Mouse (Mus musculus): ENCODE measurements around the gene Btbd9. TPM values are rescaled to one million over a fixed set of nuclear protein-coding genes. Genes with fewer than 3 reads are reported as not detected.

The Btbd9 gene
- polyA plus RNA-seq, 1 experiment = 21.0 TPM

DNA sequence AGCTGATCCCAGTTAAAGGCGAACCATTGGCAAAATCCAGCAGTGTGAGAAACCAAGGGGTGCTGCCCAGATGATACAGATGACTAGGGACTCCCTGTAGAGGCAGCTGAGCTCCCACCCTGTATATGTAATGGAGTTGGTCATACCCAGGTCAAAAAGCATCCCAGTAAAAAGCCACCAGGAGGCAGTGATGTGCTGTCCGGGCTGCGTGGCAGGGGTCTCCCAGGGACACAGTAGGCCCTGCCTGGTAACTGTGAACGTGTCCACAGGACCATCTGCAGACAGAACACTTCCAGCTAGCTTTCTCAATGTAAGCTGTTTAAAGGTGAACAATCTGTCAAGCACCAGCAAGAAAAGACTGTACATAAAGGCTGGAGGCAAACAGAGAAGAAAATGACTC is 343.6 kb downstream of the Btbd9 start:
- TF ChIP-seq CTCF (IDR thresholded peaks at IDR 0.05; ENCODE audit: control insufficient read depth, insufficient read depth, low read length) (no peak), POLR2A (IDR thresholded peaks at IDR 0.05; ENCODE audit: borderline replicate concordance, control insufficient read depth, low read depth, low read length) (no peak)
- Histone ChIP-seq H3K4me1 (ENCODE audit: control insufficient read depth, insufficient read depth, low read length) (no peaks in the 10 kb centered on the region), H3K4me3 (replicated peaks; ENCODE audit: control insufficient read depth, low read depth, low read length) (no peak overlapping the region), H3K27ac (ENCODE audit: control insufficient read depth, insufficient read depth, low read depth, low read length, poor library complexity) (no peak overlapping the region)
- 86% methylated on average over 4 of the region's 4 CpGs for WGBS

DNA sequence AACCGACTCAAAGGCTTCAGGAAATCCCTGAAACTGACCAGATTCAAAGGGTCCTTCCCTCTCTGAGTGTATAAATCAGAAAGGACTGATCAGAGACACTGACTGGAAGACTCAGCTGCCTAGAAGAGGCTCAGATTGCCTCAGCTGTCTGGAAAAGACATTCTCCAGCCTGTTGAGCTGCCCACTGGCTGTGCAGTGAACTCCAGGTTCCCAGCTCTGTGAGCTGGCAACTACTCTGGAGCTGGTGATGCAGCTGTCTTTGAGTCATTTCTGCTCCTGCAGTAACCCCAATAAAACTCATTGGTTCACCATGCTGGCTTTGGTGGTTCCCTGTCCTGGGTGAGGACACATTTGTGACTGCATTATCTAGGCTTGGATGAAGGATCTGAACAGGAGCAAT is 344.8 kb downstream of the Btbd9 start:
- no peaks in the 10 kb centered on the region for H3K4me1 ChIP-seq (ENCODE audit: control insufficient read depth, insufficient read depth, low read length)
- no peak overlapping the region for H3K4me3 ChIP-seq (replicated peaks; ENCODE audit: control insufficient read depth, low read depth, low read length)
- TF ChIP-seq POLR2A (IDR thresholded peaks at IDR 0.05; ENCODE audit: borderline replicate concordance, control insufficient read depth, low read depth, low read length) = no peak
- TF ChIP-seq CTCF (IDR thresholded peaks at IDR 0.05; ENCODE audit: control insufficient read depth, insufficient read depth, low read length) = no peak
- WGBS = 82% methylated on average over 1 of the region's 1 CpGs
- no peak overlapping the region for H3K27ac ChIP-seq (ENCODE audit: control insufficient read depth, insufficient read depth, low read depth, low read length, poor library complexity)

GRCm38 (mm10) chr17:30230428-30230827 is 345.9 kb downstream of the Btbd9 start:
- TF ChIP-seq CTCF (IDR thresholded peaks at IDR 0.05; ENCODE audit: control insufficient read depth, insufficient read depth, low read length) = no peak
- TF ChIP-seq POLR2A (IDR thresholded peaks at IDR 0.05; ENCODE audit: borderline replicate concordance, control insufficient read depth, low read depth, low read length) = no peak
- no peaks in the 10 kb centered on the region for H3K4me1 ChIP-seq (ENCODE audit: control insufficient read depth, insufficient read depth, low read length)
- WGBS = 85% methylated on average over 4 of the region's 4 CpGs

DNA sequence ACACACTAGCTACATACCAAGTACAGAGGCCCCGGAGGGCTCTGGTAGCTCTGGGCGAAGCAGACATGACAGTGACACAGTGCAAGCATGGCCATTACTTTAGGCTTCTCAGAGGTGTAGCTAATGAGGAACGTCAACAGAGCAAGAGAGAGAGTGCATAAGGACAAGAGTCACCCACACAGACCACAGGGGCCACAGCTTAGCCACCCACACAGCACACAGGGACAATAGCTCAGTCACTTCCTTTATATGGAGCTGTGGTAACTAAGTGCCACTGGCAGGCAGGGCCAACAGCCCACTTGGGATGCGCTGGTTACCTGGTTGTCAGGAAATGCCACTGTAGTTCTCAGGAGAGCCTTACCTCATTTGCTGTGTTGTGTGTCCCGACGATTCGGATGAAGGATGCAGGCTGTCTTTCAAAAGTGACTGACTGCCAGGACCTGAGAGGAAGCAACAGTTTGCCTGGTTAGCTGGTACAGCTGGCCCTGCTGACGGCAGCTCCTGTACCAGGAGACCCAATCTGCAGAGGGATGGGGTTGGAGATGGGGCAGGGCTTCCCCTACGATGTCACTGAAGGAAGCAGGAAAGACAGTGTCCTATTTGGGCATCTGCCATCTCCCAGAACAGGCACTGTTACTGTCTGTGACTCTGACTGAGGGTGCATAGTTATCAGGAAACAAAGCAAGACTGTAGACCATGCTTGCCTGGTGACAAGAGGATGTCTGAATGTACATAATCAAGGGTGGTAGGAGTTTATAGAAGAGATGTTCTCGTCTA is 347.7 kb downstream of the Btbd9 start:
- 66% methylated on average over 10 of the region's 10 CpGs for WGBS
- H3K27ac ChIP-seq (ENCODE audit: control insufficient read depth, insufficient read depth, low read depth, low read length, poor library complexity) = no peak overlapping the region

More at GRCm38 (mm10) chr17:30230428-30230827, 345.9 kb downstream of the Btbd9 start:
- no peak overlapping the region for H3K4me3 ChIP-seq (replicated peaks; ENCODE audit: control insufficient read depth, low read depth, low read length)
- H3K27ac ChIP-seq (ENCODE audit: control insufficient read depth, insufficient read depth, low read depth, low read length, poor library complexity) = no peak overlapping the region

DNA sequence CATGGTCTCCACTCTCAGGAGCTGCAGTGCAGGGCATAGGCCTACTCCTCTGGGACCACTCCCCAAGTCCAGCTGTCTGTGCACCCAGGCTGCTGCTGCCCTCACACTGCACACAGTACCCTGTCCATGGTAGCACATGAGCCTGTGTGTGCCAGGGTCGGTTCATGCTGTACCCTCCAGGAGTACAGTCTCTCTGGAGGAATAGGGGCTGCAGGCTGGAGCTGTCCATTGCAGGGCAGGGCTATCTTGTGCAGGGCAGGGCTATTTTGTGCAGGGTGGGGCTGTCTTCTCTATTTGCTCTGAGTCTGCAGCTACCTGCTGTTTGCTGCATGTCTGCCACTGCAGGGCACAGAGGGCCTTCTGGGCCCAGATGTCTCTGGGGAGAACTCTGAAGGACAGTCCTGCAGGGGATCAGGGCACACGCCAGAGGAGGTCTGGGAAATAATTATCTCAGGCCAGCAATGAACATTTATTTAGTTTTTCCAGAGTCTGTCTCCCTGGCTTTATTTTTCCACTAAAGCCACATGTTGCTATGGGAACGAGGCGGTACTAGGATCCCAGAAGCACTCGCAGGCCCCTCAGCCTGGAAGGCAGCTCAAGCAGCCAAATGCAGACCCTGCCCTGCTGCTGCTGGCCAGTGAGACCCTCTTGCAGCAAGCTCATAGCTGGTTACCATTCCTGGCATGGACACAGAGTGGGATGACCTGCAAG is 351.1 kb downstream of the Btbd9 start:
- 84% methylated on average over 5 of the region's 5 CpGs for WGBS
- Histone ChIP-seq H3K27ac (ENCODE audit: control insufficient read depth, insufficient read depth, low read depth, low read length, poor library complexity) (no peak overlapping the region), H3K4me1 (ENCODE audit: control insufficient read depth, insufficient read depth, low read length) (no peaks in the 10 kb centered on the region), H3K4me3 (replicated peaks; ENCODE audit: control insufficient read depth, low read depth, low read length) (no peak overlapping the region)
- TF ChIP-seq POLR2A (IDR thresholded peaks at IDR 0.05; ENCODE audit: borderline replicate concordance, control insufficient read depth, low read depth, low read length) (no peak), CTCF (IDR thresholded peaks at IDR 0.05; ENCODE audit: control insufficient read depth, insufficient read depth, low read length) (no peak)

More for the DNA sequence above, 347.7 kb downstream of the Btbd9 start:
- Histone ChIP-seq H3K4me1 (ENCODE audit: control insufficient read depth, insufficient read depth, low read length) (no peaks in the 10 kb centered on the region), H3K4me3 (replicated peaks; ENCODE audit: control insufficient read depth, low read depth, low read length) (no peak overlapping the region)
- no peak for TF ChIP-seq CTCF (IDR thresholded peaks at IDR 0.05; ENCODE audit: control insufficient read depth, insufficient read depth, low read length)
- TF ChIP-seq POLR2A (IDR thresholded peaks at IDR 0.05; ENCODE audit: borderline replicate concordance, control insufficient read depth, low read depth, low read length) = no peak

DNA sequence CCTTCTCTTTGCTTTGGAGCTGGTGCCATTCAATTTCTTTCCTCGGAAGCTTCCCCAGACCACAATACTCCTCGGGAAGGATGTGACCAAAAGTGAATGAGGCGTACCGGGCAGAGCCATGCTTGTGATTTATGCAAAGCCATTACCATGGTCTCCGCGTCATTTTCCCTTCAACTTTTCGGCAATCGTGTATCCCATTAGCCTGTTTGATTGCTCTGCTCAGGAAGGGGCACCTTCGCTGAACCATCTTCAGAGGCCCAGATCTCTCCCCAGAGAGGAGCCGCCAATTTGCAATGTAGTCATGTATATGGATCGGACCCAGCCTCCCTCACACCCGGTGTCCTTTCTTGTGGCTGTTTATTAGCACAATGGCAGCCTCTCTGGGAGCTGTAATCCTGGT is 353.5 kb downstream of the Btbd9 start:
- 91% methylated on average over 12 of the region's 12 CpGs for WGBS
- no peak for TF ChIP-seq POLR2A (IDR thresholded peaks at IDR 0.05; ENCODE audit: borderline replicate concordance, control insufficient read depth, low read depth, low read length)
- TF ChIP-seq CTCF (IDR thresholded peaks at IDR 0.05; ENCODE audit: control insufficient read depth, insufficient read depth, low read length) = no peak
- no peaks in the 10 kb centered on the region for H3K4me1 ChIP-seq (ENCODE audit: control insufficient read depth, insufficient read depth, low read length)
- H3K27ac ChIP-seq (ENCODE audit: control insufficient read depth, insufficient read depth, low read depth, low read length, poor library complexity) = no peak overlapping the region
- no peak overlapping the region for H3K4me3 ChIP-seq (replicated peaks; ENCODE audit: control insufficient read depth, low read depth, low read length)

DNA sequence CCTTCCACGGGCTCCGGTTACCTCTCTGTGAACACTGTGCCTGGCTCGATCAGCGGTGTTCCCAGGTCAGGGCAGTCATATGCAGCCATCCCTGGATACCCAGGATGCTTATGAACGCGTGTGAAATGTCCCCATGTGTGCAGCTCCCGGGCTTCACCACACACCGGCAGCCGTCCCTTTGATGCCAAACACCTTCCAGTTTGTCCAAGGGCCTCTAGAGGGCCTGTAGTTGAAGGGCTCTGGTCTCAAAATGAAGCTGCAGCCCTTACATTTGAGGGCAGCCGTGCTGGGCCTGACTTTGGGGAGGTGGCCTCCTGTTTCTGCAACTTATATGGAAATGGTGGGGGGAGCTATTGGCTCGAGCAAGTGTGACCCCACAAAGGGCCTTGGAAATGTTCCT is 353.9 kb downstream of the Btbd9 start:
- no peaks in the 10 kb centered on the region for H3K4me1 ChIP-seq (ENCODE audit: control insufficient read depth, insufficient read depth, low read length)
- TF ChIP-seq CTCF (IDR thresholded peaks at IDR 0.05; ENCODE audit: control insufficient read depth, insufficient read depth, low read length) = no peak
- no peak for TF ChIP-seq POLR2A (IDR thresholded peaks at IDR 0.05; ENCODE audit: borderline replicate concordance, control insufficient read depth, low read depth, low read length)
- H3K4me3 ChIP-seq (replicated peaks; ENCODE audit: control insufficient read depth, low read depth, low read length) = no peak overlapping the region
- H3K27ac ChIP-seq (ENCODE audit: control insufficient read depth, insufficient read depth, low read depth, low read length, poor library complexity) = no peak overlapping the region
- 85% methylated on average over 11 of the region's 11 CpGs for WGBS

GRCm38 (mm10) chr17:30221677-30222076 is 354.6 kb downstream of the Btbd9 start:
- 85% methylated on average over 14 of the region's 14 CpGs for WGBS
- H3K27ac ChIP-seq (ENCODE audit: control insufficient read depth, insufficient read depth, low read depth, low read length, poor library complexity) = no peak overlapping the region
- no peak overlapping the region for H3K4me3 ChIP-seq (replicated peaks; ENCODE audit: control insufficient read depth, low read depth, low read length)
- no peaks in the 10 kb centered on the region for H3K4me1 ChIP-seq (ENCODE audit: control insufficient read depth, insufficient read depth, low read length)
- TF ChIP-seq CTCF (IDR thresholded peaks at IDR 0.05; ENCODE audit: control insufficient read depth, insufficient read depth, low read length) (no peak), POLR2A (IDR thresholded peaks at IDR 0.05; ENCODE audit: borderline replicate concordance, control insufficient read depth, low read depth, low read length) (no peak)
